Mouse (Mus musculus) A20 (cell line): ENCODE data around the gene Gm20388.

Experiments
- DNase-seq: peaks from one replicate; pipeline ENCODE4 v3.0.0-alpha.2; 2011; ENCODE audit warnings: low read depth, low spot score

Gm20388 gene

DNA sequence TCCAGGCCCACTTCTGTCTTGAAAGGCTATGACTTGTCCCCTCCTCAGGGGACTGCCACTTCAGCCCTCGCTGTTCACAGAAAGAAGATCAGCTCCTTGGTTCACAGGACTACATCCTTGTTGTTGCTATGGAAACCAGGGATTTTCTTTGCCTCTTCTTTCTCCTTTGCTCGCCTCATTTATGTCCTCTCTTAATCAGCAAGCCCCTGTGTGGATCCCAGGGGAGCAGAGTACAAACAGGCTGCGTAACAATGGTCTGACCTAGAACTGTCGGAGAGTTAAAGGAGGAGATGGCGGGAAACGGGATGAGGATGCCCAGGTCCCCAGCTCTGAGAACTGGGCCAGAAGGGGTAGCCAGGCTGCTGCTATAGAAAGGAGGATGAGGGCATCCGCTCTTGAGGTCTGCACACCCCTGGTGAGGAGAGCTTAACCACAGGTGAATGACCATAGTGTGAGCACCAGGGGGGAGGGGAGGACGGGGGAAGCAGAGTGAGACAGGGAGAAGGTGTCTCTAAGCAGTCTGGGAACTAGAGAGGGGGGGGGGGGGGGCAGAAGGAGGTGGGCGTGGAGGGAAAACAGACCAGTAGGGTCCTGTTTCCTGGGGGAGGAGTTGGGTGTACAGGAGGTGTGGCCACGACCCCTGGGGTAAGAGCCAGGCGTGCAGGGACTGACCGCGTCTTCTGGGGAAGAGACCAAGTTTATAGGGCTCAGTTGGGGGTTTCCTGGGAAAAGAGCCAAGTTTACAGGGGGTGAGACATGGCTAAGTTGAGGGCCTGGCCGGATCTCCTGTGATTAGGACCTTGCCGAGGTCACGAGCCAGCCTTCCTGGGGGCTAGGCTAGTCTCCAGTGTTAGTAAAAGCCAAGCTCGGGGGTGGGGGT lies 1787.3 kb downstream of the Gm20388 start:
- DNase-seq, result no peak

GRCm38 (mm10) chr8:121698615-121699101 lies 1788.0 kb downstream of the Gm20388 start:
- DNase-seq, result peak; percentile 16

DNA sequence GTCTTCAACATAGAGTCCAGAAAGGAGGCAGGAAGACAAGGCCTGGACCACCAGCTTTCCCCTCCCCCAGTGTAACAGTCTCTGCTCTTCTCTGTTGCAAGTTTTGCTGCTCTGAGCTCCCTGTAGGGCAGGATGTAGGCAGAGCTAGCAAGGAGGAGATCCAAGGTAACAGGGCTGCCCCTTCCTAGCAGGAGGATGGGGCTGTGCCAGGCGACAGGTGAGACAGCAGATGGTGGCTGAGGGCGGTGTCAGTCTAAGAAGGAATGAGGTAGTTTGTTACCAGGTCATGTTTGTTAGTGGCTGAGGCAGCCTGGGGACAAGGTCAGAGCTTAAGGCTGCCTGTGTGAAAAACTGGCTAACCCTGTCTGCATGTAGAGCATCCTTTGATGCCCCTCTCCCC lies 1789.3 kb downstream of the Gm20388 start:
- no peak for DNase-seq

DNA sequence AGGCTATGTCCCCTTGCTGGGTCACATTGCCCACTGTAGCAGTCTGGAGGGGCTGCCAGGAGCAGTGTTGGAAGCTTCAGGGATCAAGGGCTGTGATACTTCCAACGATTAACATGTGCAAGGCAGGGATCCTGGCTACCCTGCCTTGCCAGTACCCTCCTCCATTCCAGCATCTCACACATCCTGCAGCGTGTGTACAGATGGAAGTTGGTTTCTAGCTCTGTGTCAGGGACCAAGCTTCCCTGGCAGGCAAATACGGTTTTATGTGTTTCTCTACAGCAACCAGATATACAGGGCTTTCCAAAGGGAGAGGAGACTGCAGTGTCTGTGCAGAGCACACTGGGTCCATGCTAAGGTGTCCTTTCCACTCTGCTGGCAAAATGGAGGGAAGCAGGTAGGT lies 1794.5 kb downstream of the Gm20388 start:
- no peak for DNase-seq

DNA sequence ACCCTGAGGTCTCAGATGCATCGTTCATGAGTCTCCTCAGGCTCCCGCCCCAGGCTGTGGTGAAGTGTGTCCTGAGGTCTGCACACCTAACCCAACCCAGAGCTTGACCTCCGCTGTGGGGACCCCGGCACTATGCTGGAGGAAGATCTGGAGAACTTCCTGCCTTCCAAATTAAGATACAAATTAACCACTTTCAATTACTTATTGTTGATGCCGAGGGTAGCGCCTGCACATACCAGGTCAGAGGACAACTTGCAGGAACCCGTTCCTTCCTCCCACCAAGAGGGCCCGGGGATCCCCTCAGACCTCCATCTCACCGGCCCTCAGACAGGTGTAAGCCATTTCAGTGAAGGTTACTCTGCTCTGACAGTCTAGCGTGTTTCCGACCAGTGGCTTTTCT lies 1796.3 kb downstream of the Gm20388 start:
- DNase-seq, result no peak

DNA sequence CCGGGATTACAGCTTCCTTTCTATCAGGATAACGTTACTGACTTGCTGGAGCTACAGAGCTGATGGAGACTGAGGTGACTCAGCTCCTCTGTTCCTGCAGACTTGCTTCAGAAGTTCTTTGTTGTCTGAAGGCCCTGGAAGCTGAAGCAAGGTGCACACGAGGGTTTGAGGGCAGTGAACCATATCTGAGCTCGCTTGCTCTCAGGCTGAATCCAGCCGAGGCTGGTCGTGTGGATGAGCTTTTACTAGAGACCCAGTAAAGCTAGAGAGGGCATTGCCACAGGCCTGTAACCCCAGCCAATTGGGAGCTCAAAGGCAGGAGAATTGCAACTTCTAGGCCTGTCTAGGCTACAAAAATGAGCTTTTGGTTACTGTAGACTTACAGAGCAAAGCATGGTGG lies 1797.8 kb downstream of the Gm20388 start:
- no peak for DNase-seq

DNA sequence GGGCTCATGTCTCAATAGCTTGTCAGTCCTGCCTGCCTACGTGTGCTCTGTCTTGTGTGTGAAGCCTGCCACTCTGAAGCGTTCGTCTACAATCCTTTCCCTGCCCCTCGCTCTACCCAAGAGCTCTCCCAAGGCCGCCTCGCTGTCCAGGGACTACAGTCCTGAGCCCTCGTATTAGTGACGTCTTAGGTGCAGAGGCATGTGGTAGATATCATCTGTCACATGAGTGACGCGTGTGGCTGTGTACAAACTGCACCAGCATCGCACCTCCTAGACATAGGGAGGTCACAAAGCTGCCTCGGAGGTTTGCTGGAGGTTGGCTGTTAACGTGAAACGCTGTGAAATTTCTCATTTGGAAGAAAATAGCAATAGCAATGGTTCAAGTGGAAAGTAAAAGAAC lies 1806.9 kb downstream of the Gm20388 start:
- no peak for DNase-seq

GRCm38 (mm10) chr8:121717982-121718425 lies 1807.4 kb downstream of the Gm20388 start:
- peak; percentile 71 for DNase-seq

DNA sequence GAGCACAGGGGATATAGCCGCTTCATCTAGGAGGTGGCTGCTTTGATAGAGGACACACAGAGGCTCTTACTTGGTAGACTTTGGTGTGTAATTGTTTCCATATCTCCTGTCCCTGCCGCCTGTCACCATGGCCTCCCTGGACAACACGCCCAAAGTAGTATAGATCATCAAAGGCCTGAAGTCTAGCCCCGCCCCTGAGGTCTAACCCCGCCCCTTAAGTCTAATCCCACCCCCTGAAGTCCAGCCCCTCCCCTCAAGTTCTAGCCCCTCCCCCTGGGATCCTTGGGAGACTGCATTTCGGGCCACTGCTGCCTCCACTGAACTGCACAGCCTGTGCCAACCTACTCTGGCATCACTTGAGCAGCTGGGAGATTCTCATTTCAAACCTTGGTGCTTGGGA lies 1808.3 kb downstream of the Gm20388 start:
- DNase-seq, result no peak

- DNase-seq, result no peak
These were observed 1810.4 kb downstream of the Gm20388 start for GRCm38 (mm10) chr8:121721072-121721471.

DNA sequence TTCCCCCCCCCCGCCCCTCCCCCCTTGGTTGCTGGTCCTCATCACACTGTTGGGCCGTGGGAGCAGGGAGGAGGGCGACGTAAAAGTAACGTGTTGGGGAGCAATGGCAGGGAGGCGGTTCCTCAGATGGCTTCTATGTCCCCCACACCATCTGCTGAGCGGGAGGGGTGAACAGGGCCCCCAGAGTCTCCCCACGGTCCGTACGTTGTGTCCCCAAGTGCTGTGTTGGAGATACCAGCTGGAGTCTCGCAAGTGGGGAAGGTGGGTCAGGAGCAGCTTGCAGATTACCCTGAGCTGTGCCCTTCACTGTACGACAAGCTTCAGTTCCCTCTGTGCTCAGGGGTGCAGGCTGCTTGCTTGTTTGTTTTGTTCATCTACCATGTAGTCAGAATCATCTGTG lies 1813.2 kb downstream of the Gm20388 start:
- no peak for DNase-seq

DNA sequence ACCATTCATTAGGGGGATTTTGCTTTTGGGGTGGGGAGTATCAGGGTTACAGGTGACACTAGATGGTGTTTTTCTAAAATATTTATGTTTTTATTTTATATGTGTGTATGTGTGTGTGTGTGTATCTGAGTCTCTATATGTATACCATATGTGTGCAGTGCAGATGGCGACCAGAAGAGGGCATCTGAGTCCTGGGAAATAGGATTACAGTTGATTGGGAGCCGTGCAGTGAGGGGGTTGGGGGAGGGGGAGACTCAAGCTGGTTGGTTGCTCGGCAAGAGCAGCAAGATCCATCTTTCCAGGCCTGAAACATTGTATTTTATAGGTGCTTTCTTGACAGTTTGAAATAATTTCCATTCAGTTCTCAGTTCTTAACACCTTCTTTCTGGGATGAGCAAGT lies 1816.5 kb downstream of the Gm20388 start:
- no peak for DNase-seq

GRCm38 (mm10) chr8:121729323-121729722 lies 1818.7 kb downstream of the Gm20388 start, which contains the start of gene Jph3:
Gene Jph3 (plus strand): TSS chr8:121729623.
- no peak for DNase-seq

GRCm38 (mm10) chr8:121729754-121730153 lies 1819.1 kb downstream of the Gm20388 start:
- no peak for DNase-seq

- no peak for DNase-seq
These were observed 1819.5 kb downstream of the Gm20388 start for GRCm38 (mm10) chr8:121730170-121730569.

- no peak for DNase-seq
These were observed 1820.0 kb downstream of the Gm20388 start for GRCm38 (mm10) chr8:121730646-121731045.

DNA sequence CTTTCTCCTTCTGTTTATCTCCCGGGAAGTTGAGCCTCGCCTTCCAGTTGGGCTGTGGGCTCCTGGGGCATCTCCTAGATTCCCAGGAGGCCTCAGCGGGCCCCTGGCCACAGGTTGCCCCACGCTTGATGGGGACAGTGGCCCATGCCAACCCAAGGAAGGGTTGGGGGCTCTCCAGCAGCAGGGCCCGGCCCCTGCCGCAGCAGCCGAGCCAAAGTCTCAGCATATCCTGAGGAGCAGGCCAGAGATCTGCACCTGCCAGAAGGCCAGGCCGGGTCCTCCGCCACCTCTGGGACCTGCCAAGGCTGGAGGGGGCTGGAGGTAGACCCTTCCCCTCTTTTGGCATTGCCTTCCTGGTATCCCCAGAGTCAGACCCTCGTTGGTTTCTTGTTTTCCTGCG lies 1820.4 kb downstream of the Gm20388 start:
- no peak for DNase-seq

DNA sequence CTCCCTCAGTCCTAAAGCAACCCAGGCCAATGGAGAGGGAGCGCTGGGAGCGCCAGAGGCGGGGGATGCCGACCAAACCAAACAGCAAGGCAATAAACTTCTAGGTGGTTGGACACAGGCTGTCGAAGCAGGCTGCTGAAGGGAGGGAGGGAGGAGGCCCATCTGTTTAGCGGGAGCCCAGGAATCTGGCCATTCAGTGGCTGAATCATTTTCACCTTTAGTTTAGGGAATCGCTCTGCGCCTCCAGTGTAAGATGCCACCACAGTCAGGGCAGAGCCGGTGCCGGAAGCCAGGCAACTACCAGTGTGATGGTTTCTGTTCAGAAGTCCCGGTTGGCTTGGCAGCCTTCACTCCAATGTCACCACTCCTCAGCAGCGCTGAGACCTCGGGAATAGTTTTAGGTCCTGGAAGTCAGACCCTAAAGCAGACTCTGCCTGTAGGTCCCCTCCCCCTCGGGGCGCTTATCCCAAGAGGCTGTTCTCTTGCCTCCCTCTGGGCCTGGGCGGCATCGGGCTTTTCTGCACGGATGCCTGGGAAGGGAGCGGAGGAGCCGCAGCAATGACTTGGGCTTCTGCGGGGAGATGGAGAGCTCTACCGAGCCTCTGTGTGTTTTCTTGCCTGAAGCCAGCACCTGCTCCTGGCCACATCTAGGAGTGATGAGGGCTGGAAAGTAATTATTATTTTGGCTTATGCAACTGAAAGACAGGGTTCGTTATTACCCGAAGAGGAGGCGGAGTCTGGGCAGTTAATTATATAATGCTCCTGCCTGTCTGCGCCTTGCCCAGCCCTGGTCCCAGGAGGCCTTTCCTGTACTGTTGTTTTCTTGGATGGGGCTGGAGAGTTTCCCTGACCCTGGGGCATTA lies 1821.1 kb downstream of the Gm20388 start:
- no peak for DNase-seq

DNA sequence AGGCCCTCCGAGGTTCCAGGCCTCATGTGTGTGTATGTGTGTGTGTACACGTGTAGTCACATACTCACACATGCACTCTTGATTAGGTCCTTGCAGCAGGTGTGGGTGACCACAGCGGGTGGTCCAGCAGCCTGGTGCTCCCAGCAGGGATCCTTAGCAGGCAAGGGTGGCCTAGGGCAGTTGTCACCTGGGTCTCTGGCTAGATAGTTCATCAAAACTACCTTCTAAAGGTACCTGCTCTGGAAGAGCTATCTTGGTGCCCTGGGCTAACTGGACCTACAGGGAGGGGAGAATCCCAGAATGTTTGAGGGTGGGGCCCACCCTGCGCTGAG lies 1821.7 kb downstream of the Gm20388 start:
- DNase-seq, result no peak

DNA sequence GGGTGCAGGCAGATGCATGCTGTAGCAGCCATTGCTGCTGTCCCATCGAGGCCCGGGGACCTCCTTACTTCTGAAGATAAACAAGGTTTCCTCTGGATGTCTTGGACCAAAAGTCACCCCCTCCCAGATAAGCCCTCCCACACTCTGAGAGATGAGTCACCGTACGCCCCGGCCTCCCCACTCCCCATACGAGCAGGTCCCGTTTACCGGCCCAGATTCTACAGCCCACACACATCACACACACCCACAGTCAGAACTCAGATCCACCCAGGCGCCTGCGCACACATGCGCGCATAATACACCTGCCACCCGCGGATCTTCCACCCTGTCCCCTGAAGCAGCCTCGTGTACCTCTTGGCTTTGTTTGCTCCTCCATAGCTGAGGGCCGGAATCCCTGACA lies 1823.6 kb downstream of the Gm20388 start:
- no peak for DNase-seq

DNA sequence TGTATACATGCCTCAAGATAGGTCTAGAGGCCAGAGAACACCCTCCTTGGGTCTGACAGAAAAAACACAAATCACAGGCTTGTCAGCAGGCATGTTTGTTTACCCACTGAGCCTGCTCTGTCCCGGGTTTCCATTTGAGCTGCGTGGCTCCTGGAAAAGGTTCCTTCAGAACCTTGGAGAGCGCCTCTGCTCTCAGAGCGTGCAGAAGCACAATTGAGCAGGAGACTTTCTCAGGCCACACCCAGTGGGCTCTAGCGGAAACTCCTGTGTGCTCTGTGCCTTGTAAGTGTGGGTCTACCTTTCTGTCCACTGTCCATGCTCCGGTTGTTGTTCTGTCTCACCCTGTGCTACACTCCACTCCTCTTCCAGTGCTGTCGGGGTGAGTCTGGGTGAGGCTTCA lies 1825.6 kb downstream of the Gm20388 start:
- peak; percentile 16 for DNase-seq

DNA sequence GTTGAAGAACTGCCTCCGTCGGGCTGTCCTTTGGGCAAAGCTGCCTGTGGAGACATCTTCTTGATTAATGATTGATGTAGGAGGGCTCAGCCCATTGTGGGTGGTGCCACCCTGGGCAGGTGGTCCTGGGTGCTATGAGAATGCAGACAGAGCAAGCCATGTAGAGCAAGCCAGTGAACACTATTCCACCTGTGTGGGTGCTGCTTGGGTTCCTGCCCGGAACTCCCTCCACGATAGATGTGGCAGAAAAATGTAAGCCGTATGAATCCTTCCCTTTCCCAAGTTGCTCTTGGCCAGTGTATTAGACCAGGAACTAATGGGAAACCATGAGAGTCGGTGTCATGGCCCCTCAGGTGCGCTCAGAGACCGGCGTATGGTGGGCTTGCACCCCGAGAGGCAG lies 1830.1 kb downstream of the Gm20388 start:
- no peak for DNase-seq

DNA sequence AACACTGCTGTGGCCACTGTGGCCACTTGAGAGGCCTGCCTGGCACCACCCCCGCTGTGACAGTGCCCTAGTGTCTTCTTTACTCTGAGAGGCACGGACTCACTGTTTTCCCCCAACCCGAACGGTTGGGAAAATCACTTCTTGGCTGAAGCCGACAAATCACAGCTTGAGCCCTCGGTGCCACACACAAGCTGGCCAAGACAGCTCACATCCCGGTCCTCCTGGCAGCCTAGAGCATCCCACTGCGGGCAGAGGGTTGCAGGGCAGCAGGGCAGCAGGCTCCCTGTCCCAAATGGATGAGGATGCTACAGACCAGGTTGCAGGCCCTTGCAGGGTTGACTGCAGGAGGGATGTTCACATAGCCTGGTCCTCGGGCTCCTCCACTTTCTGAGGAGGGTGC lies 1838.9 kb downstream of the Gm20388 start:
- DNase-seq, result no peak
